Mouse (Mus musculus) heart, adult 9 months (tissue): ENCODE data around the gene Coro2b.

Experiments used
- DNase-seq, 2 experiments: peaks; one replicate each; pipeline ENCODE4 v3.0.0; 2022; ENCODE audit warnings: low spot score in 2 of 2

Coro2b gene

DNA sequence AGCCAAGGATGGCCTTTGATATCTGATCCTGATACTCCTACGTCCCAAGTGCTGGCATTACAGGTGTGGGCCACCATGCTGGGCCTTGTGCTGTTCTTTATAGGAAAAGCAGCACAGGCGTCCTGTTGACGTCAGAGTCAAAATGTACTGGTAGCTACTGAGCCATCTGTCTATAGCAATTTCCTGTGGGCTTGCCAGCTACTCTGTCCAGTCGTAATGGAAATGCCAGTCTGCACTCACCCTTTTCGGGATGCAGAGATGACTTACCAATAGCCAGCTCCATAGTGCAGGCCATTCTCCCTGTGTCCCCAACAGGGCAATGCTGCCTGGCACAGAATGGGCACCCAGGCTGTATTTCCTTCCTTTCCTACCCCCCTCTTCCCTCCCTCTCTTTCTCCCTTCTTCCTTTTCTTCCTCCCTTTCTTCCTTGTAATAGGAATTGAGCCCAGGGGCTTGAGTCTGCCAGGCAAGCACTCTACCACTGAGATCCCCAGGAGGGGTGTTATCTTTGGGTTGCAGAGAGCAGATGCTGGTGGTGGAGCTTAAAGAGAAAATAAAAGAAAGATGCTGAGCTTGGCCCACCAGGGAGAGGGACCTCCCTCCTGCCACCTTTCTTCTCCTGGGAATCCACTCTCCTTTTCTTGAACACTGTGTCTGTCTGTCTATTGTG lies 98.6 kb downstream of the Coro2b start:
- DNase-seq, result no peak

DNA sequence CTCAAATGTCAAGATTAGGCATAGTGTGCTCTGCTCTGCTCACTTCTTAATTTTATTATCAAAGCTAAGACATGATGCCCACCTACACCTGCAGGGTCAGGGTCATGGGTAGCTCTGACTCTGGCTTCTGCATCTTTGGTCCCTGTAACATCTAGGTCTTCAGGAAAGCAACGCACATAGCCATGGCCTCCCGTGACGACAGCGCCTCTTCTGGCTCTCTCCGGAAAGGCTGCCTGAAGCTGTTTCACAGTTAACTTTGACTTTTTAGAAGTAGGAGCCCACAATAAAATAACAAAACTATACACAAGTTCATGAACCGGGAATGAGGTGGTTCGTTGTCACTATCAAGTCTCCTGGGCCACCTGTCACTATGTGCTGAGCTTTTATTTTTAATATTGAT lies 99.4 kb downstream of the Coro2b start:
- no peak for DNase-seq

DNA sequence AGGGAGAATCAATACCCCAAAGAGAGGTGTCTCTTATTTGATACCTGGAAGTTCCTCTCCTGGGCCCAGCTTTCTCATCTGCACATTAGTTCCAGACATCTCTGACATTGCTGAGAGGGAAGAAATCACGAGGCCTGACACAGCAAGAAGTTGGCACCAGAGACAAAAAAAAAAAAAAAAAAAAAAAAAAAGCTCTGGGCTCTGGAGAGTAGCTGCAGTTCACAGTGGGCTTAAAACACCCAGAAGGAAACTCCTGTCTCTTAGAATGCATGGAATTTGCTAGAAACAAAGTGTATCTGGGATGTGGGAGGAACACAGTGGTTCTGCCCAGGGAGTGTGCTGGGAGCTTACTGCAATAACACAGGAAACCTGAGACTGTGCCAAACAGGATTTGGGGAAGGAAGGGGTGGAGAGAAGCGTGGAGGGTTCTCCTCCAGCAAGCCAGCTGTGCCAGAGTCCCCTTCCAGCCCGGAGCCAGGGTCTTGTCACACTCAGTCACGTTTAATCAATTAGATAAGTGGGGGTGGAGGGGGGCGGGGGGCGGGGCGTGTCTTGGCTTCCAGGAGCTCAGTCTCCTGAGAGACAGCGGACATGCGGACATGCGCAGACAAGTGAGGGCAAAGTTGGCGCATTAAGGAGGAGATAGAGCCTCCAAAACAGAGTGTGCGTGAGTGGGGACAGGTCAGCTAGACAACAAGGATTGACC lies 101.1 kb downstream of the Coro2b start:
- DNase-seq, result peak; percentile 94 to 97

DNA sequence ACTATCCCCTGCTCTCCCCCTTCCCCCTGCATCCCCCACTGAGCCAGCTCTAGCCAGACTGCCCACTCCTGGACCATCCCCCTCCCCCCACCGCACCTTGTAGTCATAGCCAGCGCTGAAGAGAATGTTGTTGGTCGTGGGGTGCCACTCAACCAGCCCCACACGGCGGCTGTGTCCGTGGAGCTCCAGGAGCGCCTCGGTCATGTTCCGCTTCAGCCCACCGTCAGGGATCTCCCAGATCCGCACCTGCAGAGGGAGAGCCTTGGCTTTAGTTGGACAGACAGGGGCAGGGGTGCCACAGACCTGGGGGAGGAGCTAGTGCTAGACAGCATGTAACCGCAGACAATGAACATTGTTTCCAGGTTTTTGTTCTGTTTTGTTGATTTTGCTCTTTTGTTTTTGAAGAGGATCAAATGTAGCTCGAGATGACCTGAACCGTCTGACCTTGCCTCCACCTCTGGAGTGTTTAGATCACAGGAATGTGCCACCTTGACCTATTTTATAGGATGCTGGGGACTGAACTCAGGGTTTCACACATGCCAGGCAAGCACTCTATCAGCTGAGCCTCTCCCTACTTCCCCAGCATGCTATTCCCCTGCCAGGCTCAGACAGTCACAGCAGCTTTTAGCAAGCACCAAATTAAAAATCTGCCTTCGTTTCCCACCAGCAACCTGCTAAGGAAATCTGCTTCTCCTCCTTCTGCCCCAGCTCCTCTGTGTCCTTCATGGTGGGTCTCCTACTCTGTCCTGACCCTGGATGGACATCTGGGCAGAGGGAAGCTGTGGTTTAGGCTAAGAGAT lies 104.4 kb downstream of the Coro2b start:
- no peak for DNase-seq

DNA sequence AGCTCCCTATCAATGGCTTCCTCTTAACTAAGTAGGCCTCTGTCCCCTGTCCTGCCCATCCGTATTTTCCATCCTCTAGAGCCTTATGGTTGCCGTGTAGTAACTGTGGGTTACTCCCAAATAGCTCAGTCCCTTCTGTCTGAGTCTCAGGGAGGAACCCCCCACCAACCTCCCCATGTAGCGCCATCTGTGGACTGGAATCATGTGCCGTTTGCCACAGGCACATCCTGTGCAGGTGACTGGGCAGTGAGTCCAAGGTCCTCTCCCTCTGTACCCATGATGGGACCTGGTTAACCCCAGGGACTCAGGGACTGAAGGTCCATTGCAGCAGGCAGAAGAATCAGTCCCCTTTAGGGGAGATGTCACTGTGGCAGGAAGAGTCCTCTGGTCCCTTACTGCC lies 106.1 kb downstream of the Coro2b start:
- DNase-seq, result no peak

DNA sequence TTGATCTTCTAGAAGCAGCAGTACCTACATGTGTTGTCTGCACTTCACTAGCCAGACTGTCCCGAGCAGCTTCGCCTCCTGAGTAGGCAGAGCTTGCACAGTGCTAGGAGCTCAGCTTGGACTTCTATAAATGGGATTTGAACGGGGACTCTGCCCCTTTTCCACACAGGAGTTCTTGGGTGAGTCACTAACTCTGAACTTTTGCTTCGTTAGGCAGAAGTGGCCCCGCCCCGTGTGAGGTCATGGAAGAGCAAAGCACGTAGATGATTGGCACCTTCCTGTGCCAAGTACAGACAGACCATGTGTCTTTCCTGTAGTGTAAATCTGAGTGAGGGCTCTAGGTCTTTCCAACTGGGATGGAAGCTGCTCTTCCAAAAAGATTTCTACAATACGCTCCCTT lies 109.8 kb downstream of the Coro2b start:
- no peak for DNase-seq

DNA sequence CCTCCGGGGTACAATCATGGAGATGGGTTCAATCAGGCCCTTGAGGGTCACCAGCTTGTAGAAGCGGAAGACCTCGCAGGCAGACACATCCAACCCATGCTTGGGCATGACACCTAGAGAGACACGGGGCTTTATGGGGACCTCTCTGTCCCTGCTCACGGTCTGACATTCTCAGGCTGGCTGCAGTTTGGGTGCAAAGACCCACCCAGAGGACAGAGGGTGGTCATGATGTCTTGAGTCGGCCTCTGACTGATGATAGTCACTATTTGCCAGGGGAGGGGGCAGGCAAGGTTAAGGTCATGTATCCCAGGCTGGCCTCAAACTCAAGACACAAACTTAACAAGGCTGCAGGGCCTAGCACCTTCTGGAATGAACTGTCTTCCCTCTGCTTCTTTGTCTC lies 110.3 kb downstream of the Coro2b start:
- no peak for DNase-seq

DNA sequence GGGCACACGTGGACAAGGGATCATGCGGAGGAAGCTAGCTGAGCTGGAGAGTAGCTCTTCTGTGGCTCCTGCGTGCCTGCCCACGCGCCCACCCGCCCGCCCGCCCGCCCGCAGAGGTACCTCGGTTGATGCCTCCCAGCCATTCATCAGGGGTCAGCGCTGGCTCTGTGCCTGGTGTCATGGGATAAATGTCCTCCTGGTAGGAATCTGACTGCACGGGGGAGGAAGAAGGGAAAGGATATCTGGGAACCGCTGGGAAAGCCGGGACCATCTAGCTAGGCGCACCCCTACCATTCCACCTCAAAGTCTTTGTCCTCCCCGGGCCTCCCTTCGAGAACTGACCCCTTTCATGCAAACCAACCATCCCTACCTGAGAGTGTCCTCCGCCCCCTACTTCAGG lies 110.8 kb downstream of the Coro2b start:
- no peak for DNase-seq

DNA sequence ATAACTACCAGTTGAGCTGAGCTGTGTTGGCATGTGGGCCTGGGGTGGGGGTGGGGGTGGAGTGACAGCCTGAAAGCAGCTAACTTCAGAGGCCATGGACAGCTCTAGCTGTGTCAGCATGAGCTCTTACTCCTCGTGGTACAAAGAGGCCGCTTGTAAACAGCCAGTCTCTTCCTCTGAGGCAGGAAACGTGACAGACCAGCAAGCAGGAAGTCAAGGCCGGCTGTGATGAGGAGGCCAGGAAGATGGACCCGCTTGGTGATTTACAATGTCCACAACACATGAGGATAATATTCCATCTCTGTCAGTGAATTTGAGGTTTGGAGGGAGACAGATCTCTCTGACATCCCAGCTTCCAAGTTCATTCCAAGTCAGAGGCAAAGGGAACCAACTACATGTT lies 111.6 kb downstream of the Coro2b start:
- peak in 1 of 2 experiments; percentile 65 for DNase-seq

DNA sequence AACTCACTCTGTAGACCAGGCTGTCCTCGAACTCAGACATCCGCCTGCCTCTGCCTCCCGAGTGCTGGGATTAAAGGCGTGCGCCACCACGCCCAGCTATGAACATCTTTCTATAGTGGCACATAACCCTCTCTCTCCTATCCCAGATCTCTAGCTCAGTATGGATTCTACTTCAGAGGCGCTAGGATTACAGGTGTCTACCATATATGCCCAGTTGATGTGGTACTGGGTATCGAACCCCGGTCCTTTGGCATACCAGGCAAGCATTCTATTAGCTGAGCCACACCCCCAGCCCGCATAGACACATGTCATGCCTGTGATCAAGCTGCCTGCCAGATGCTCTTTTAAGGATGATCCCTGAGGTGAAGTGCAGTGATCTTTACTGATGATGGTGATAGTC lies 113.0 kb downstream of the Coro2b start:
- no peak for DNase-seq

DNA sequence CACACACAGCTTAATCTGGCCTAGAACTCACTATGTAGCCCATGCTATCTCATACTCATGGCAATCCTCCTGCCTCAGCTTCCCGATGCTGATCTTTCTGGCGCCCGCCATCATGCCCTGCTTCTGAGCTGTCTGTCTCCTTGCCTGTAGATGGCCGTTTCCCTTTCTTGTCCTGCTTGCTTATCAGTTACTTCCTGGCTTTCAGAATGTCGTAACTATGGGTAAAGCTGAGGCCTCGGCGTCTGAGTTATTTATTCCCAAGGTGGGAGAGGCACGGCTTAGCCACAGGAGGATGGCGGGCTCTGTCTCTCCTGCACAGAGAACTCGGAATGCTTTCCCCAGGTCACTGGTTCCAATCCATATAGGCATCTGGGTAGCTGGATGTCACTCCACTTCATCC lies 113.9 kb downstream of the Coro2b start:
- no peak for DNase-seq

DNA sequence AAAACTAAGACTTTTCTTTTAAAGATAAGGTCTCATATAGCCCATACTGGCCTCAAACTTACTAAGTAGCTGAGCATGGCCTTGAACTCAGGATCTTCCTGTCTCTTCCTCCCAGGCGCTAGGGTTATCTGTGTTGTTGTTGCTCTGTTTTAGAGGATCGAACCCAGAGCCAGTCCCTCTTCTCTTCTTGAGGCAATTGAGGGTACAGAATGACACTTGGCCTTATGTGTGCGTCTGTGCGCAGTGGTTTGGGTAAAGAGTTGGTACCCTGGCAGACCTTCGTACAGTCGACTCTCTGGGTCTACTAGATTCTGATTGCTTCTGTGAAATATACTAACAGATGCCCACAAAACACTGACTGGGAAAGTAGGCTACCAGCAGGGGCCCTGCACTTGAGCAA lies 114.9 kb downstream of the Coro2b start:
- no peak for DNase-seq

DNA sequence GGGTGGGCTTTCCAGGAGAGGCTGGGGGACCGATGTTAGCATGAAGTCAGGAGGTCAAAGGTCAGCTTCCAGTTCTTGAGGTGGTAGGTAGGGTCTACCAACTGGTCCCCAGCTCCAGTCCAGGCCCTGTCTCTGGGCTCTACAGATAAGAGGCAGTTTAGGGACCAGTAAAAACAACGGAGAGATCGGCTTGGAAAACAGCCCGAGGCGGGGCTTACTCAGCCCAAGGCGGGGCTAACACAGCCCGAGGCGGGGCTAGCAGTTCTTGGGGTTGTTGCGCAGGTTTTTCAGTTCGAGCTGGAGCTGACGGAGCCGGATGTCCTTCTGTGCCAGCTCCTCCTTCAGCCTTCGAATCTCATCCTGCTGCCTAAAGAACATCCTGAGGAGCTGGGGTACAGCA lies 115.8 kb downstream of the Coro2b start:
- DNase-seq, result peak; percentile 93 to 95

DNA sequence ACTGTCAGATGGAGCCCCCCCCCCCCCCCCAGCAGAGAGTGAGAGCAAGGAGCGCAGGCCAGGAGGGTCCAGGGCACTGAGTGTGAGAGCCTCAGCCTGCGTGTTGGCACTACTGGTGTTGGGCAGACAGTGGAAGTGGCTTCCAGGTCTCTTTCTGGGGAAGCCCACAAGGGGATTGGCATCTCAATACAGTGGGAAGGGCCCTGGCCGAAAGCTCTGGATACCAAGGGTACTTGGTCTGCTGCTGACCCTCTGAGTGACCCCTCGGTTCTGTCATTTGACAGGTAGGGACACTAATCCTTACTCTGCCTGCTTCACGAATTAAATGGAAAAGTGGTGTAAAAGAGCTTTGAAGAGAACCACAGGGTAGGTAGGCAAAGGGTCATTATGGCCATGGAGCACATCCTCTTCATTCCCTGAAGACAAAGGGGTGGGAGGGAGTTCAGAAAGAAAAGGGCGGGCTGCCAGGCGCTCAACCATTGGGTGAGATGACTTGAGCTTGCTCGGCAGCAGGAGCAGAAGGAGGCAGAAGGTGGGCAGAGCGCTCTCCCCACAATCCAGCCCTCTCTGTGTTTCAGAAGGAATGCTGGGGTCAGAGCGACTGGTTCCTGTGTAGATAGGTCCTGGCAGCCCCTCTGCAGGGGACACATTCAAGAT lies 116.5 kb downstream of the Coro2b start:
- DNase-seq, result peak; percentile 69 to 75

DNA sequence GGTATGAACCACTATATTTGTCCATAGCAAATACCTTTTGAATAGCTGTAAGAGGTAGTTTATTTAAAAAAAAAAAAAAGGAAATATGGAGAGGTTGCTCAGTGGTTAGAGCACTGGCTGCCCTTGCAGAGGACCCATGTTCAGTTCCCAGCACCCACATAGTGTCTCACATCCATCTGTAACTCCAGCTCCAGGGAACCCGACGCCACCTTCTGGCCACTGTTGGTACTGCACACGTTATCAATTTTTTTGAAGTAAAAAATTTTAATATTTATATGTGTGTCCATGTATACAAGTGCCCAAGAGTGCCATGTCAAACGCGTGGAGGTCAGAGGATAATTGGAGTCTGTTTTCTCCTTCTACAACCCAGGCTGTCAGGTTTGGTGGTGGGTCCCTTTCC lies 118.1 kb downstream of the Coro2b start:
- DNase-seq, result no peak

DNA sequence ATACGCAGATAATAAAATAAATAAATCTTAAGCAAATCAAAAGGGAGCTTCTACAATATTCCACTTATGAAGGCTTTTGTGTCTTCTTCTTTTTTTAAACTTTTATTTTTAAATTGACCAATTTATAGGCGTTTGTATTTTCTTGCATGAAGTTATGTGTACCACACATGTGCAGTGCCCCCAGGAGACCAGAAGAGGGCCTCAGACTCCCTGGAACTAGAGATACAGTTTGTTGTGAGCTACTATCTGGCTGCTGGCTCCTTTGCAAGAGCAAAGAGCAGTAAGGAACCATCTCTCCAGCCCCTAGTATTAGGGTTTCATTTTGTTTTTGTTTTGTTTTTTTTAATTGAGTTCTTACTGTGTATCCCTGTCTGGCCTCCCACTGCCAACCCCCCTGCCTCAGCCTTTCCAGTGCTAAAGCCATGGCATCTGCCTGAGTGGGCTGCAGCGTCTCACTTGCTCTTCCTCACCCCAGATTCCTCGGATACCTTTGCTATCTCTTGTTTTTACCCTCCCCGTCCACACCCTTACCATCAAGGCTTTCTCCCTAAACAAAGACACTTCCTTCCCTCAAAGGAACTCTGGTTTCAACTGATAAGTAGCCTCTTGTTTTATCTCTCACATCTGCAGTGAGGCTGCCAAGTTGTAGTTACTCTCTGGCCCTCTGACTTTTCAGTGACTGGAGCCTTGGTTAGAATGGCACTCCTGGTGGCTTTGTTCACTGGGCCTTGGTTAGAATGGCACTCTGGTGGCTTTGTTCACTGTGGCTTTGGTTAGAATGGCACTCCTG lies 129.3 kb downstream of the Coro2b start:
- peak; percentile 38 to 75 for DNase-seq

DNA sequence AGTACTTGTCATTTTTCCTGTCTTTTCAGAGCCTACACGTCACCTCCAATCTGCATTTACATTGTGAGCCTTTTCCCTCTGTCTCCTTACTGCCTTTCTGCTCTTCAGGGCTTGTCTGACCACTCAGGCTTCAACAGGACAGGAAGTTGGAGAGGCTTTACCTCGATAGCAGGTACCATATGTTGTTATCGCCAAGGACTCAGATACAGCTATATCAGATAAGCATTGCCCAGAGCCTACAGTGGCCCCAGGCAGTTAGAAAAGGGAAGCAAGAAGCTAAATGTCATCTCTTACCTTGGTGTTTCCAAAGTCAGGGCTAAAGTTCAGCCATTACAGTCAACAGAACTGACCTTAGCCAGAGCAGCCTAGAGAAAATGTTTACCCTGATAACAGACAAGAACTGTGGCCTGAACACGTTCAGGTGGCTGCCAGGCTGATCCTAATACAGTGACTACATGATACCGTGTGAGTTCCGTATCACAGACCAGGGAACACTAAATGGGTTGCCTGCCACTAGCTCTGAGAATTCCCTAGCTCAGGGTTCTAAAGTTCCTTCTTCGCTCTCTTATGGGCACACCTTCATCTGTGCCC lies 130.3 kb downstream of the Coro2b start:
- DNase-seq, result no peak

DNA sequence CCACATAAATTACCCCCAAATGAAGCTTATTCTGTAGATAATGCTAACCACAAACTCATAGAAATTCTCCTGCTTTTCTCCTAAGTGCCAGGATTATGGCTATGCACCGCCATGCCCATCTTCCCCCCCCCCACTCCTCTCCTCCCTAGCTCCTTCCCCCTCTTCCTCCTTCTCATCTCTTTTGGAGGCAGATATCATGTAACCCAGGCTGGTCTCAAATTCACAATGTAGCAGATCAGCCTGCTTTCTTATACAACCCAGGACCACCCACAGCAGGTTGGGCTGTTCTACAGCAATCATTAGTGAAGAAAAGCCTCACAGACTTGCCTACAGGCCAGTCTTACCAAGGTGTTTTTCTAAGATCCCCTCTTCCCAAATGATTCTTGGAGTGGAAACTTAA lies 135.3 kb downstream of the Coro2b start:
- DNase-seq, result no peak

DNA sequence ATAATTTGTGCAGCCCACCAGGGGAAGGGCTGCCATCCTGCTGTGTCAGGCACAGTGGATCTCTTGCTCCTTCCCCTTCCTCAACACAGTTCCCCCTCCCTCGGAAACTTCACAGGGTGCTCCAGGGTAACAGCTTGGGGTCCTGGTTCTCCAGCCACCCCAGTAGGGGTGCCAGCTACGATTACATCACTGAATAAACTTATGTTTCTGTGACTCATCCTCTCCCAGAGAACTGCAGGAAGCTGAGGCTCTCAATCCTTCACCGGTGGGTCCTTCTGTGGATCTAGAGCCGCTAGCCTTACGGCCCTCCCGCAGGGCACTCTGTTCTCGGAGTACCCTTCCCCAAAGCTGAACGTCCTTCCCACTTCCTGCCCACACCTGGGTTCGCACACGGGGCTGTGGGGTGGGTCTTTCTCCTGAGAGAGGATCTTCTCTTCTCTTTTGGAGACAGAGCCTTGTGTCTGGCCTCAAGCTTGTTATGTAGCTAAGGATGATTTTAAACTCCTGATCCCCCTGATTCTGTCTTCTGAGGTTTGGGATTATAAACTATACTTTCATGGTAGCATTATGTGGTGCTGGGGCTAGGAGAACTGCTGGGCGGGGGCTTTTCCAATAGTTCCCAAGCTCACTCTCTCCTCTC lies 136.2 kb downstream of the Coro2b start:
- no peak for DNase-seq

DNA sequence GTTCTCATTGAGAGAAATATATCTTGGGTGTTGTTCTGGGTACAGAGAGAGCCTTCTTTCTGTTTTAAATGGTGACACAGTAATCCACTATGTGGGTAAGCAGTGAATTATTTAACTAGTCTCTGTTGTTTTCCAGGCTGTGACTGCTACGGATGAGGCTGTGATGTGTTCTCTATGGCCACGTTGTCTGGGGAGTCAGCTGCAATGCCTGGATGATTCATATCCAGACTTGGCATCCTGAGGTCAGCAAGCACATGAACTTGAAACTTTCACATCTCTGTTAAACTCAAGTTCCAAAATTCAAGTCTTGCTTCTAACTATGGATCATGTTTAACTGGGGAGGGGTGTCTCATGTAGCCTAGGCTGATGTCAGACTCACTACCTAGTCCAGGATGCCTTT lies 142.7 kb downstream of the Coro2b start:
- DNase-seq, result no peak

DNA sequence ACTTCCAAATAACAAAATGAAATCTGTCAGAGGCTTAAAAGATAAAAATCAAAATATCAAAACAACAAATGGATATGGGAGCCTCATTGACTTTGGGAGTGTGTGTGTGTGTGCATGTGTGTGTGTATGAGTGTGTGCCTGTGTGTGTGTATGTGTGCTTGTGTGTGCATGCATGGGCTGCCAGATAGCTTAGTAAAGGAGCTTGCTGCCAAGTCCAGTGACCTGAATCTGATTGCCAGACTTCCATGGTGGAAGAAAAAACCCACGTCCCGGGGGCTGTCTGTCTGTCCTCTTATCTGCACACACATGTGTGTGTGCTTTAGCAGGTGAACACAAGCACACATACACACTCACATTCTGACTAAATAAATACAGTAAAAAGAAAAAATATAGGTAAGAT lies 143.3 kb downstream of the Coro2b start:
- no peak for DNase-seq
